Mouse (Mus musculus): ENCODE data around the gene Tcf25.
"Not testable (repeated sequence)": the region's sequence is repeated elsewhere in the genome, so short reads cannot be mapped to it uniquely, and the experiment has no call there.

Gene Tcf25

GRCm38 (mm10) chr8:123427639-123428275 lies 54.2 kb downstream of the Tcf25 start:
- no peak for DNase-seq (ENCODE audit: inconsistent age in 2 of 2, low spot score in 1 of 2)

GRCm38 (mm10) chr8:123428343-123428893 lies 54.9 kb downstream of the Tcf25 start:
- no peak for DNase-seq (ENCODE audit: inconsistent age in 2 of 2, low spot score in 1 of 2)

- DNase-seq (ENCODE audit: inconsistent age in 2 of 2, low spot score in 1 of 2): no peak
Measured at GRCm38 (mm10) chr8:123428939-123429721, 55.6 kb downstream of the Tcf25 start.

DNA sequence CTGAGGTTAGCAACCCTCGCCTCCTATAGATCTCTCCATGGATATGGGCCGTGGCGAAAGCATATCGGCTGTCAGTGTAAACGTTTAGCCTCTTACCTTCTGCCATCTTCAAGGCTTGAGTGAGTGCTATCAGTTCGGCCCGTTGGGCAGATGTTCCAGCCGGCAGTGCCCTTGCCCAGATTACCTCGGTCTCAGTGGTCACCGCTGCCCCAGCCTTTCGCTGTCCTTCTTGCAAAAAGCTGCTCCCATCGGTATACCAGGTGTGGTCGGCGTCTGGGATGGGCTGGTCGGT lies 56.1 kb downstream of the Tcf25 start:
- DNase-seq (ENCODE audit: inconsistent age in 2 of 2, low spot score in 1 of 2): not testable (repeated sequence)

GRCm38 (mm10) chr8:123430936-123431335 lies 57.4 kb downstream of the Tcf25 start:
- not testable (repeated sequence) for DNase-seq (ENCODE audit: inconsistent age in 2 of 2, low spot score in 1 of 2)

GRCm38 (mm10) chr8:123431616-123432365 lies 58.2 kb downstream of the Tcf25 start:
- no peak for DNase-seq (ENCODE audit: inconsistent age in 2 of 2, low spot score in 1 of 2)

- no peak for DNase-seq (ENCODE audit: inconsistent age in 2 of 2, low spot score in 1 of 2)
Measured at GRCm38 (mm10) chr8:123432381-123432780, 58.8 kb downstream of the Tcf25 start.

DNA sequence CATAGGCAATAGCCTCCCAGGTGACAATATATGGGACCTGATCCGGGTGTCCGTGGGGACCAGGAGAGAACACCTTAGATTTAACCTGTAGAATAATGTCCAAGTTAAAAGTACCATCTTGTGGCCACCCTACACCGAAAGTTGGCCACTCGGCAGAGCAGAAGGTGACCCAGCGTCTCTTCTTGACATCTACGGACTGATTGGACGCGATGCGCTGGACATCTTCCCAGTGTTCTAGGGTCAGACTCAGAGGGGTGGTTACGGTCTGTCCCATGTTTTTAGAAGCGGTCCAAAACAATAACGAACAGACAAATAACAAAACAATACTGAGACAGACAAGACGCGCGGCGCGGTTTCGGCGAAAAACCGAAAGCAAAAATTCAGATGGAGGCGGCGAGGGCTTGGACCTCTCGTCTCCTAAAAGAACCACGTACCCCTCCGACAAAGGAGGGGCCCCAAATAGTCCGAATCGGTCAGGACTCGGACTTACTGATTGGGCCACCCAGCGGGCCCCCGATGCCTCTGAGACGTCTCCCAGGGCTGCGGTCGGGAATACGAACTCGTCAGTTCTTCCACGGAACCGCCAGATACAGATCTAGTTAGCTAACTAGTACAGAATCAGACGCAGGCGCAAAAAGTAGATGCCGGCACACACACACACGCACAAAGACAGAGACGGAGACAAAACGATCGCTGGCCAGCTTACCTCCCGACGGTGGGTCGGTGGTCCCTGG lies 59.9 kb downstream of the Tcf25 start:
- DNase-seq (ENCODE audit: inconsistent age in 2 of 2, low spot score in 1 of 2): not testable (repeated sequence)

GRCm38 (mm10) chr8:123441788-123442187 lies 68.2 kb downstream of the Tcf25 start:
- DNase-seq (ENCODE audit: inconsistent age in 2 of 2, low spot score in 1 of 2): no peak

GRCm38 (mm10) chr8:123442351-123442750 lies 68.8 kb downstream of the Tcf25 start:
- DNase-seq (ENCODE audit: inconsistent age in 2 of 2, low spot score in 1 of 2): no peak

GRCm38 (mm10) chr8:123442871-123443575 lies 69.5 kb downstream of the Tcf25 start:
- DNase-seq (ENCODE audit: inconsistent age in 2 of 2, low spot score in 1 of 2): peak; percentile 92 to 99

DNA sequence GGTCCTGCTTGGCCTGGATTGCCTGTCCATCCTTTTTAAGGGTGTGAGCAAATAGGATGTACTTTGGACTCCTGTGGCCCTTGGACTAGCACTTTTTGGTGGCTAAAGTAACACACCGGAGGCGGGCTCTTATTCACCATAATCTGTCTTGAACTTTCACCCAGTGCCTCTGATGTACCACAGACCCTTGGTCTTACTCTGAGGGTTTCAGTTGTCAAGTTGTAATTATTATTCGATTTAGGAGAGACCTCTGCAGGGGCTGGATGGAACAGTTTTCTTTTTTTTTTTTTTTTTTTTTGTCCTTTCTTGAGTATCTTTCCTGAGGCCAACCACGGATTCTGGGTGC lies 70.0 kb downstream of the Tcf25 start:
- DNase-seq (ENCODE audit: inconsistent age in 2 of 2, low spot score in 1 of 2): no peak

- no peak for DNase-seq (ENCODE audit: inconsistent age in 2 of 2, low spot score in 1 of 2)
Measured at GRCm38 (mm10) chr8:123444131-123444530, 70.6 kb downstream of the Tcf25 start.

DNA sequence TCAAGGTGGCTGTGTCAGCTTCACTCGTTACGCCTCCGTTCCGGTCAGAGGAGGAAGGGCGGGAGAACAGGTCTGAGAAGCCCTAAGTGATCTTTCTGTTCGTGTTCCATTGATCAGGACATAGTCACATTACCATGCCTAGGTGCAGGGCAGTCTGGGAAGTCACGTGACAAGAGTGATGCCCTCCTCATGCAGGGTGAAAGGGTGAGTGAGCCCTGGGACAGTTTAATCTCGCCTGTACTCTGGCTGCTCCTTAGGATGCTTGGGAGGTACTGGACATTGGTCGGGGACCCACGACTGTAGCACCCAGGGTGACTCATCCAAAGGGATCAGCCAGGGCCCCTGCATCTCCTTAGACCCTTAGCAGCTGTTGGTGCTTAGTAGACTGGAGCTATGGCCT lies 72.4 kb downstream of the Tcf25 start:
- no peak for DNase-seq (ENCODE audit: inconsistent age in 2 of 2, low spot score in 1 of 2)

- DNase-seq (ENCODE audit: inconsistent age in 2 of 2, low spot score in 1 of 2): no peak
Measured at GRCm38 (mm10) chr8:123446799-123447198, 73.2 kb downstream of the Tcf25 start.

DNA sequence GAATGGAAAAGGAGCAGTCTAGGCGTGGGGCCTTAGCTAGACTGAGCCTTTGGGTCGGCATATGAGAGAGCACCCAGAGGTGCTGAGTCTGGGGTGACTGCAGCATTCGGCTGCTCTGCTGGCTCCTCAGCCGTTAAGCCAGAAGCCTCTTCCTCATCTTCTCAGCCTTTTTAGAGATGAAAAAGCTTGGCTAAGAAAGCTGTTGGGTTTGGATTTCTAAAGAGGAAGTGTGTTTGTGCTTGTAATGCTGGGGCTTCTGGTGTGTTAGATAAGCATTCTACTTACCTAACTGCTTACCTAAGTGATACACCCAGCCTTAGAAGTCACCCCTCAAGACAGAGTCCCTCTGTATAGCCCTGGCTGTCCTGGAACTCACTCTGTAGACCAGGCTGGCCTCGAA lies 77.2 kb downstream of the Tcf25 start:
- no peak for DNase-seq (ENCODE audit: inconsistent age in 2 of 2, low spot score in 1 of 2)

DNA sequence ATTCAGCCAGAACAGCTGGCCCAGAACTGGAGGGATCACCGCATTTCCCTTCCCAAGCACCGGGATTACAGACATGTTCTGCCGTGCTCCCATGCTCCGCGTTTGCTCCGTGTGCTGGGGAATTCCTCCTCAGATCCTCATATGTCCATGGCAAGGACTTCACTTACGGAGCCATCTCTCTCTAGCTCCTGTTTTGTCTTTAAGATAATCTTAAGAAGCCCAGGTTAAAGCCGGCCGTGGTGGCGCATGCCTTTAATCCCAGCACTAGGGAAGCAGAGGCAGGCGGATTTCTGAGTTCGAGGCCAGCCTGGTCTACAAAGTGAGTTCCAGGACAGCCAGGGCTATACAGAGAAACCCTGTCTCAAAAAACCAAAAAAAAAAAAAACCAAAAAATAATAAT lies 78.2 kb downstream of the Tcf25 start:
- DNase-seq (ENCODE audit: inconsistent age in 2 of 2, low spot score in 1 of 2): not testable (repeated sequence)

DNA sequence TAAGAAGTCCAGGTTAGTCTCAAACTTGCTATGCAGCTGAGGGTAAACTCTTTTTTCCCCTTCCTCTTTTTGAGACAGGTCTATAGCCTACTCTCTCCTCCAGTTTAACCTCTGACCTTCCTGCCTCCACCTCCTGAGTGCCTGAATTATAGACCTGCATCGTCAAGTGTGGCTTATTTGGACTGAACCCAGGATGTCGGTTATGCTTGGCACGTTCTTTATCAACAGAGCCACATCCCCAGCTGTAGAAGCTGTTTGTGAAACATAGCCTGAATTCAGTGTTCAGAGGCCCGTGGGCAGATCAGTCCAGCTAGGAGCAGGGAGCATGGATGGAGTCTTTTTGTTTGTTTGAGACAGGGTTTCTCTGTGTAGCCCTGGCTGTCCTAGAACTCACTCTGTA lies 78.6 kb downstream of the Tcf25 start:
- no peak for DNase-seq (ENCODE audit: inconsistent age in 2 of 2, low spot score in 1 of 2)

DNA sequence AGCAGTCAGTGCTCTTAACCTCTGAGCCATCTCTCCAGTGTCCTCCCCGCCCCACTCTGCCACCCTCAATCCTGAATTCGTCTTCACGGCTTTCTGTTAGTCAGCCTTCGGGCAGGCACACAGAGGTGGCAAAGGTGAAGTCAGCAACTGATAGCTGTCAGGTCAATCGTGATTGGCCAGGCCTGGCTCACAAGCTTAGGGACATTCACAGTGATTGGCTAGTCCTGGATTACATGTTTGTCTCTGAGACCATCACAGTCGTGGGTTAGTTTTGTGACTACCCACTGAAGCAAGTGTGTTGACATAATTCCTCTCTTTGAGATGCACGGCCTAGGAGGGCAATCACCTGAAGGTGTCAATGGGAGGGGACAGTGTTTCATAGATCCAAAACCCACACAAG lies 79.7 kb downstream of the Tcf25 start:
- no peak for DNase-seq (ENCODE audit: inconsistent age in 2 of 2, low spot score in 1 of 2)
